Mouse (Mus musculus) cortical plate, adult 2 months (tissue): ENCODE results near the gene Grik4.

Source experiments
- CTCF ChIP-seq: fragments of 200-500 bp; IDR thresholded peaks from 2 replicates; pipeline ENCODE4 v1.5.1; 2011; ENCODE audit warnings: mild to moderate bottlenecking, control low read depth, low read length; ENCODE audit not compliant: insufficient read depth; ENCODE audit errors: extremely low read depth
- POLR2A ChIP-seq: fragments of 200-500 bp; IDR thresholded peaks from 2 replicates; pipeline ENCODE4 v1.6.1; 2011; ENCODE audit warnings: mild to moderate bottlenecking, low read length, control low read depth; ENCODE audit not compliant: insufficient read depth; ENCODE audit errors: extremely low read depth

- TF ChIP-seq CTCF = no peak
- no peak for TF ChIP-seq POLR2A
Observed at GRCm38 (mm10) chr9:42945174-42945573, 881 bp upstream of the Grik4 start.
